Mouse (Mus musculus): ENCODE data around the gene Spata46.

Spata46 gene

DNA sequence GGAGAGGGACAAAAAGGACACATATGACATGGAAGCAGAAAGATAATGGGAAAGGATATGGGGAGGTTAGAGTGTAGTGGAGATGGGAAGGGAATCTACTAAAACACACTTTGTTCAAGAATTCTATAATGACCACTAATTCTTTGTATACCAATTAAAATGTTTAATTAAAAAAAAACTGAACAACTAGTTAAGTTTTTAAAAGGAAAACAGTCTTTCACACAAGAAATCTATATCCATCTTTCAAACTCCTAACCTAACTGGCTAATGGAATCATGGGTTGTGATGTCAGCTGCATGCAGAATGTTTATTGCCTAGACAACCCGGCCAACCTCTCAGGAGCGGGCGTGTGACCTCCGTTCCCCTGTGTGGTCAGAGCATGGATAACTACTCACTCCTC lies at the start of gene Spata46:
Gene Spata46 (plus strand): TSS at position 301 of the 400 bp plus-strand sequence.
- DNase-seq (ENCODE audit: low spot score): no peak

- no peak for DNase-seq (ENCODE audit: low spot score)
Measured at GRCm38 (mm10) chr1:170270281-170270680, 38.3 kb upstream of the Spata46 start.

DNA sequence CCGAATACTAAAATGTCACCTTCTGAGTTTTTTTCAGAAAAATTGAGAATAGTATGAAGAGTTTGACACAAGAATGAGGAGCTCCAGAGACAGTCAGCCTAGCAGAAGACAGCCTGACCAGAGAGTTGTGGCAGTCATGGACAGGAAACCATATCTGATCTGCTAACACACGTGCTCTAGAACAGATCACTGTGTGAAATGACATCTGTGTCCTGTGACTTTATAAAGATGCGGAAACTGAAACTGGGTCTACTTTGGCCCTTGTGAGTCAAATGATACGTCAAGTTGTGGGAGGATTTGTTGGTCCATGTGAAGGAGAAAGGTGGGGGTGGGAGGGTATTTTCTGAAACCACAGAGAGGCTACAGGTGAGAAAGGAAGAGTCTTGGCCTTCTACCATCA lies 37.9 kb upstream of the Spata46 start:
- DNase-seq (ENCODE audit: low spot score): no peak

- no peak for DNase-seq (ENCODE audit: low spot score)
Measured at GRCm38 (mm10) chr1:170273252-170273651, 35.4 kb upstream of the Spata46 start.

- DNase-seq (ENCODE audit: low spot score): no peak
Measured at GRCm38 (mm10) chr1:170277016-170277415, 31.6 kb upstream of the Spata46 start, which contains the start of gene Sh2d1b1. Sh2d1b1 (plus strand) TSS chr1:170277320.

DNA sequence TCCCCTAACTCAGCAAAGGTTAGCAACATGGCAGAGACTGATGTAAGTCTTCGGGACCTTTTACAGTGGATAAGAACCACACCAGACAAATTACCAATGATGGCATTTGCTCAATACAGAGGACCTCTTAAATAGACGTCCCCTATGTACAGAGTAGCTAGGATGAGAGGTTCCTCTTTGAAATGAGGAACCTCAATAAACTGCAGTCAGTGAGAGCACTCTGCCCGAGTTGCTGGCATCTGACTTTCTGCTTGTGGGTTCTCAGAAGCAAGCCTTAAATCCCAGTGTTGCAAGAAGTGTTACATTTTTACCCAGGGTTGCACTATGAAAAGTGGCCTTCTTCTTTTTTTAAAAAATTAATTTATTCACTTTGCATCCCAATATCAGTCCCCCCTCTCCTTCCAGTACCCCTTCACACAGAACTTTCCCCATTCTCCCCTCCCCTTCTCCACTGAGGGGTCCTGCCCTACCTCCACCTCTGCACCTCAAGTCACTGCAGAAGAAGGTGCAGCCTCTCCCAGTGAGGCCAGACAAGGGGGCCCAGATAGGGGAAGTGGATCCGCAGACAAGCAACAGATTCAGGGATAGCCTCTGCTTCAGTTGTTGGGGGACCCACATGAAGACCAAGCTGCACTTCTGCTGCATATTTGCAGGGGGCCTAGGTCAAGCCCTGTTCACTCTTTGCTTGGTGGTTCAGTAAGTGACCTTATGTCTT lies 26.0 kb upstream of the Spata46 start:
- DNase-seq (ENCODE audit: low spot score): no peak

DNA sequence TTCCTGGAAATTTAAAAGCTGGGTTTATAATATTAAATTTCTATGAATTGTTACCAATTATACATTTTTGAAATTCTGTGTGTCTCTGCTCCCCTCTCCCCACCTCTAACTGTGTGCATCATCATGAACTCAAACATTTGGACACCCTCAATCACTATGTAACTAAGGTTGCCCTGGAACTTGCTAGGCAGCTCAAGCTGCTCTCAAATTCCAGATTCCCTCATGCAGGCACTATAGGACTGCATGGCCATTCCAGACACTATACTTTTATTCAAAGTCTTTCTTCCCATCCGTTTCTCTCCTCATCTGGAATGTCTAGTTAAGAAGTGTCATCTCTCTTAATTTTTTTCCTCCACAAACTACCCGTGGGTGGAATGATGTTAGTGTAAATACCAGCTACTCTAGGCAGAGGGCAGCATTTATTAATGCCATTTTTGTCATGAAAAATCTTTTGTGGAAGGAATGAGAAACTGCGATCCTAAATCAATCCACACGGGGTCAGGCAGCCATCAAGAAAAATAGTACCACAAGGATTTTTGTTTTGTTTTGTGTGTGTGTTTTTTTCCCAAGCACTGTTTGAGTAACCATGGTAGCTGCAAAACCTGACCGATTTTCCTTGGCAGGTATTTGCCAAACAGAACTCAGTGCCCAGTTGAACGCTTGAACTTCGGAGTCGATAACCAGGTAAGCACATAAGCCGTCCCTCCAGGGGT lies 16.2 kb upstream of the Spata46 start:
- peak; percentile 37 for DNase-seq (ENCODE audit: low spot score)

DNA sequence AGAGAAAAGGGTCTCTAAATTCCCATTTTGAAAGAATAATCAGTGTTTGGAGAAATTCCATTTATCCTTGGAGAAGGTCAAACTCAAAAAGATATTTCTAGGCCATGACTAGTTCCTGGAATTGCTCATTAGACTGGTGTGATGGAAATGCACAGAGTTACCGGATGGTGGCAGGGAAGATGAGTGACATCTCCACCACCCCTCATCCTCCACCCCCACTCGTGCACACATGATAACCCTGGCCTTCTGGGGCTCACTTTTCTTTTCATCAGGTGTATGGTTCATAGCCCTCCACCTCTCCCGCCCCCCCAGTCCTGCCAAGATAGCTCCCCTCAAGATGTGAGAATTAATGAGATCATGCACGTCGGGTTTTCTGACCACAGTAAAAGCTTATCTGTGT lies 15.3 kb upstream of the Spata46 start:
- no peak for DNase-seq (ENCODE audit: low spot score)

DNA sequence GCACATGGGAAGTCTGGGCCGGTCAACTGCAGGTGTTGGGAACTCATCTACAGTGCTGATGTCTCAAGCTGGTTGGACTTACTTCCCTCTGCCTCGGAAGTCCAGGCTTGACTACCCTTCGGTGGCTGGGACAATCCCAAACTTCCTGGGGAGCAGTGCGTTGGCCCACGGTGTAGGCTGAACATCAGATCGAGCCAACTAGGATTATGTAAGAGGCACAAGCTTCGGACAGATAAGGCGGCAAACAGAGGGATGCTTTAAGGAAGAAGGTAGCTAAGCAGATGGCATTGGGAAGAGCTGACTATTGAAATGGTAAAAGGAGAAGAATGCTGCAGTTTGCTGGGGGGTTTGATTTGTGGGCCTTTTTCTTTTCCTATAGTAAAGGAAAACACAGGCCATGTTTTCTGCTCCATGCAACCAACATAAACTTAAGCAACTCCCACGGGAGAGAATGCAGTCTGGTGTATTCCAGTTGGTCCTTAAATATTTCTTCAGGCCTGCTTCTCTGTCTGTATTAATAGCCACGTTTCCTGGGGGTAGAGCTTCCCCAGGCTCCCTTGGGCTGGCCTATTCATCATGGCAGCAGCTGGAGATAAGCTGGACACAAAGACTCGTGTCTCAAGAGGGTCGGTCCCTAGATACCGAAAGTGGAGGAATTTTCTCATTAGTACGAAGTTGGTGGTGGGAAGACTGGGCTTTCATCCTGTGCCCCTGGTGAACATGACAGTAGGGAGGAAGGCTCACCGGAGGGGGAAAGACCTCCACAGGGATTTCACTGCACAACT lies 13.6 kb upstream of the Spata46 start:
- no peak for DNase-seq (ENCODE audit: low spot score)

DNA sequence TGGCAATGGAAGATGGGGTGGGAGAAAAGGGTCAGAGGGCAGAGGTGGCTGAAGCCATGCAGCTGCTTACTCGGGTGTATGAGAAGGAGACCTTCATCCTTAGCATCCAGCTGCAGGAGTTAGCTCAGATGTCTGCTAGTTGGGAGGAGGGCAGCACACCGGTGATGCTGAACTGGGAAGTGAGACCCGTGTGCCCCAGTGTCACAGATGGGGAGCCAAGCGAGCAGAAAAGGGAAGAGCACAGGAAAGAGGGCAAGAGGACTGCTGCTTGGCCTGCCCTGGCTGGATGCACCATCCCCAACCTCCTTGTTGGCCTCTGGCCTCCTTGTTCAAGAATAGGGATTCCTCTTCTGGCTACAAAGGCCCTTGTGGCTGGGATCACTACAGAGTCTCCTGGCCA lies 9.1 kb upstream of the Spata46 start:
- DNase-seq (ENCODE audit: low spot score): no peak

DNA sequence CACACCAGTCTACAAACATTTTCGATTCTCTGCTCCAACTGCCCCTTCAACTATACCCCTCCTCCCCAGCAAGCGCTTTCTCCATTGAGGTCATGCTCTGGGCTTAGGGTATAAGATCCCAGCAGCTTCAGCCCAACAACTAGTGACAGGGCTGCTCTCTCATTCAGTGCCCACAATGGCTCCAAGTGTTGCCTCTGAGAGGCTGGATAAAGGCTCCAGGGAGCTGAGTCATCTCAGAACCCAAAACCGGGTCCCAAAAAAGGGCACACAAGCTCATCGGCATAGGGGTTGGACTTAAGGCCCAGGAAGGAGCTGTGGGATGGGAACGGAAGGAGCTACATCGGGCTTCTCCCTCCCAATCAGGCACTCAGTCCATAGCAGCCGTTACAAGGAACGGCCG lies 6.9 kb upstream of the Spata46 start:
- no peak for DNase-seq (ENCODE audit: low spot score)

- DNase-seq (ENCODE audit: low spot score): no peak
Measured at GRCm38 (mm10) chr1:170302456-170302855, 6.1 kb upstream of the Spata46 start.

DNA sequence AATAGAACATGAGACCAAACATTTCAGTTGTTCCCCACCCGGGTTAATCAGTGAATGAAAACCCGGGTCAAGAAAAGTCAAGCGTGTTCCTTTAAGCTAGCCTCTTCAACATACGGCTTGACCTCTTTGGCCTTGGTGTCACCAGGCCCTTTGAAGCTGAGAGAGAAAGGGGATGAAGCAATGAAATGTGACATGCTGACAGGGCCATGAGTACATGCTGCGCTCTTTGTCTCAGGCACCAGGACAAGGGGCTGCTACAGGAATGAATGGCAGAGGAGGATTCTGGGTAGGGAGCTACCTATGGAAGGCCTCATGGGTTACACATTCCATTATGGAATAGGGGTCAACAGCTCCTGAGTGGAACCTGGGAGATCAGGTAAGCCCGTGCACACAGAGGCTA lies 5.5 kb upstream of the Spata46 start:
- DNase-seq (ENCODE audit: low spot score): no peak

DNA sequence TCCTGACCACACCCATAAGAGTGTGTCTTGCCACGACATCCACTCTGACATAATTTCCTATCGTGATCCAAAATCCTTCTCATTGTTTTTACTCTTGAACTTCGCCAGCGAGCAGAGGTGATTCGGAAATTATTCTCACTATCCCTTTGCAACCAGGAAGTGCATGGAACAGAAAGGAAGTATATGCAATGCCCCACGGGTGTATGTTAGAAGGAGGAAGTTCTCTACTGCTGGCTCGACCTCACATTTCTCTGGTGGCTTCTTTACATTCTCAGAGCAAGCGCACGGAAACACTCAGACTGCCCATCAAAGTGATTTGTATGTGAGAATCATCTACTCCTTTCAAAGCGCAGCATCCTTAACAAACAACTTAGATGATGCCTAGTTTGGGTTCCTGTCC lies 3.6 kb upstream of the Spata46 start:
- DNase-seq (ENCODE audit: low spot score): no peak

DNA sequence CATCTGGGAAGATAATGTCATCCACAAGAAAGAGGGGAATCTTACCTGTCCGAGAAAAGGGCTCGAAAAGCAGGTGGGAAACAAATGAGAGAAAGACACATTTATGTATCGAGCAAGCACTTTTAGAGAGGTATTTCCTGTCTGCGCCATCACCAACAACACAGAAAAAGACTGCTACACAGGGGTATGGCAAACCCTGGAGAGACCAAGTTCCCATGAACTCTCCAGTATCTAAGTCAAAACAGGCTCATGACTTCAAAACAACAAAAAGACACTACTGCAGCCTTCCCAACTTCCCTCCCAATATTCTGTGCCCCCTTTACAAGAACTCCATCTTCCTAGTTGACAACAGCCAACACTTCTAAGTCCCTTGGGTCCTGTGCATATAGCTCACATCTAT lies 2.4 kb upstream of the Spata46 start, which contains the start of gene Gm7694:
Gene Gm7694 (minus strand): TSS at position 101 of the 400 bp plus-strand sequence.
- no peak for DNase-seq (ENCODE audit: low spot score)

- DNase-seq (ENCODE audit: low spot score): no peak
Measured at GRCm38 (mm10) chr1:170311431-170311830, 2.8 kb downstream of the Spata46 start.

DNA sequence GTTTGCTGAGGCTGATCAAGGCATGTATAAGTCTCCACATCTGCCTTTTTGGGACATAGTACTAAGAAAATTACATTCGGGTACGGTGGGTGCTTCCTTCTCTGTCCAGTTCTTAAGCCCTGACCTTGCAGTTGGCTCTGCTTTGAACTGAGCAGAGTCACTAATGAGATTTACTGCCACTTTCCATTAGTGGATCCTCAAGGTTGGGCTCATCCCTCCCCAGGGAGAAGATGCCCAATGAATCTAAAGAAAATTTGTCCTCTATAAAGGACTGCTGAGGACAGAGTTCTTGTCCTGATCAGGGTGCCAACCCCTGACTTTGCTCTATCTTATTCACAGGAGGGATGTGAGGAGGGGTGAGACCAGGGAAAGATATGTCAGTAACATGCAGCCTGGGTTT lies 13.4 kb downstream of the Spata46 start:
- DNase-seq (ENCODE audit: low spot score): no peak

- no peak for DNase-seq (ENCODE audit: low spot score)
Measured at GRCm38 (mm10) chr1:170323001-170323400, 14.4 kb downstream of the Spata46 start.

DNA sequence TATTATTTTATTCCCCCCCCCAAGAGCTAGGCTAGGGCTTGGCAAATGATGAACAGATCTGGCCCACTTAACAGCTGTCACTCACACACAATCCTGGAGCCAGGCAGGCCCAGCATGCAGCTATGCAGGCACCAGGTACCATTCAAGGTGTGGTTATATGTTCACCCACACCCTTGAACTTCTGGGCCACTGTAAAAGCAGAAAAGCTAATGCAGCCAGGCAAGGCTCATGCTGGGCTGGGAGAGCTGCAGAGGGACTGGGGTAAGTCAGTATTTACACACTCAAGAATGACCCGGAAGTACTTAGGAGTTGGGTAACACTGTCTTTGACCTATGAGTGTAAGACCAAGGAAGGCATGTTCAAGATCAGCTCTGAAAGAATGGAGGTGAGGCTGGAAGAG lies 15.7 kb downstream of the Spata46 start:
- no peak for DNase-seq (ENCODE audit: low spot score)

DNA sequence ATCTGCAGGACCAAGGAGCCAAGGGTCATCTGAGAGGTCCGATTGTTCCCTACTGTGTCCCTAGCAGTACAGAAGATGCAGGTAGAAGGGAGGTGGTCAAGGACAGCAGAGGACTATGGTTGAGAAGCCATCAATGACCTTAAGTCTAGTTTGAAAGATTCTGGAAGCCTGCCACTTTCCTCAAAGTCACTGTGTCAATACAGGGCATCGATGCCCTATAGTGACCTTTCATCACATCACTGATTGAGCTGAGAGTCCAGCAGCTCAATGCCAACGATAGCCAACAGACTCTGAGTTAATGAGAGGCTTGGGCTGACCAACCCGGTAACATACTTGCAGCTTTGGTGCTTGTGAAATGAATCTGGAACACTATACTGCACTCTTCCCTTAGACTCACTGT lies 16.7 kb downstream of the Spata46 start:
- no peak for DNase-seq (ENCODE audit: low spot score)

DNA sequence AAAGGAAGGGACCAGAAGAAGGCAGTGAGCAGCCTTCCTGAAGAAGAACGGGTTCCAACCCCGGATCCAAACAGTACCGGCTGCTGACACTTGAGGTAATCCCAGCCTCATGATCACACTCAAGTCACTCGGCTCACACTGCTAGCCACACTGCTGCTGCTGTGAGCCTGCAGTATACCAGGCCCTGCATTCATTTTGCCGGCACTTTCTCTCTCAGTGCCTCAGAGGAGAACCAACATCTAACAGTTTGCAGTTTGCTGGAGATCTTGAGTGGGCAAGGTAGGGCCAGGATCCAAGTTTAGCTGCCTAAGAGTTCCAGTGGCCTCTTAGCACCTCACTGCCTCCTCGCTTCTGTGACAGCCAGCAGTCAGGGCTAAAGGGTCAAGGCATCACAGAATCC lies 23.3 kb downstream of the Spata46 start:
- no peak for DNase-seq (ENCODE audit: low spot score)

- DNase-seq (ENCODE audit: low spot score): no peak
Measured at GRCm38 (mm10) chr1:170332775-170333174, 24.2 kb downstream of the Spata46 start.

- DNase-seq (ENCODE audit: low spot score): no peak
Measured at GRCm38 (mm10) chr1:170339943-170340342, 31.3 kb downstream of the Spata46 start.
